Mouse (Mus musculus): ENCODE results near the gene Pax5. TPM values are rescaled to one million over a fixed set of nuclear protein-coding genes. Genes with fewer than 3 reads are reported as not detected.

Gene Pax5
- polyA plus RNA-seq, 2 experiments from 2014 or later = 2.2 TPM; not detected in 1

GRCm38 (mm10) chr4:44664004-44664766 is 46.1 kb downstream of the Pax5 start:
- no peak for ATAC-seq

- no peak for ATAC-seq
Observed at GRCm38 (mm10) chr4:44663489-44663888, 46.8 kb downstream of the Pax5 start.

GRCm38 (mm10) chr4:44645181-44645580 is 65.1 kb downstream of the Pax5 start:
- no peak for ATAC-seq

GRCm38 (mm10) chr4:44641831-44642587 is 68.3 kb downstream of the Pax5 start:
- ATAC-seq = no peak

GRCm38 (mm10) chr4:44635618-44636017 is 74.7 kb downstream of the Pax5 start:
- no peak for ATAC-seq

GRCm38 (mm10) chr4:44633694-44634524 is 76.4 kb downstream of the Pax5 start:
- ATAC-seq = no peak

GRCm38 (mm10) chr4:44630059-44630458 is 80.2 kb downstream of the Pax5 start:
- no peak for ATAC-seq

GRCm38 (mm10) chr4:44627890-44628289 is 82.4 kb downstream of the Pax5 start:
- no peak for ATAC-seq

- peak; percentile 17 for ATAC-seq
Observed at GRCm38 (mm10) chr4:44625108-44625424, 85.2 kb downstream of the Pax5 start.

GRCm38 (mm10) chr4:44624232-44625107 is 85.8 kb downstream of the Pax5 start:
- peak; percentile 84 for ATAC-seq

- ATAC-seq = no peak
Observed at GRCm38 (mm10) chr4:44623435-44623727, 86.9 kb downstream of the Pax5 start.

- ATAC-seq = no peak
Observed at GRCm38 (mm10) chr4:44622682-44623434, 87.4 kb downstream of the Pax5 start.

- no peak for ATAC-seq
Observed at GRCm38 (mm10) chr4:44620241-44620640, 90.0 kb downstream of the Pax5 start.

- ATAC-seq = no peak
Observed at GRCm38 (mm10) chr4:44614066-44614667, 96.1 kb downstream of the Pax5 start.

GRCm38 (mm10) chr4:44612392-44612791 is 97.9 kb downstream of the Pax5 start:
- ATAC-seq = no peak

- ATAC-seq = no peak
Observed at GRCm38 (mm10) chr4:44605453-44605852, 104.8 kb downstream of the Pax5 start.

- ATAC-seq = no peak
Observed at GRCm38 (mm10) chr4:44602257-44602801, 108.0 kb downstream of the Pax5 start.

GRCm38 (mm10) chr4:44601370-44601769 is 108.9 kb downstream of the Pax5 start:
- ATAC-seq = no peak

- ATAC-seq = no peak
Observed at GRCm38 (mm10) chr4:44600875-44601274, 109.4 kb downstream of the Pax5 start.

GRCm38 (mm10) chr4:44597965-44598364 is 112.3 kb downstream of the Pax5 start:
- no peak for ATAC-seq

- ATAC-seq = no peak
Observed at GRCm38 (mm10) chr4:44593091-44593490, 117.2 kb downstream of the Pax5 start.
